Mouse (Mus musculus): Measurements from ENCODE around the gene Myl12a. TPM values are rescaled to one million over a fixed set of nuclear protein-coding genes. Genes with fewer than 3 reads are reported as not detected.

The Myl12a gene
- total and polyA plus RNA-seq, 2 experiments from 2014 or later, result 429 to 817 TPM

DNA sequence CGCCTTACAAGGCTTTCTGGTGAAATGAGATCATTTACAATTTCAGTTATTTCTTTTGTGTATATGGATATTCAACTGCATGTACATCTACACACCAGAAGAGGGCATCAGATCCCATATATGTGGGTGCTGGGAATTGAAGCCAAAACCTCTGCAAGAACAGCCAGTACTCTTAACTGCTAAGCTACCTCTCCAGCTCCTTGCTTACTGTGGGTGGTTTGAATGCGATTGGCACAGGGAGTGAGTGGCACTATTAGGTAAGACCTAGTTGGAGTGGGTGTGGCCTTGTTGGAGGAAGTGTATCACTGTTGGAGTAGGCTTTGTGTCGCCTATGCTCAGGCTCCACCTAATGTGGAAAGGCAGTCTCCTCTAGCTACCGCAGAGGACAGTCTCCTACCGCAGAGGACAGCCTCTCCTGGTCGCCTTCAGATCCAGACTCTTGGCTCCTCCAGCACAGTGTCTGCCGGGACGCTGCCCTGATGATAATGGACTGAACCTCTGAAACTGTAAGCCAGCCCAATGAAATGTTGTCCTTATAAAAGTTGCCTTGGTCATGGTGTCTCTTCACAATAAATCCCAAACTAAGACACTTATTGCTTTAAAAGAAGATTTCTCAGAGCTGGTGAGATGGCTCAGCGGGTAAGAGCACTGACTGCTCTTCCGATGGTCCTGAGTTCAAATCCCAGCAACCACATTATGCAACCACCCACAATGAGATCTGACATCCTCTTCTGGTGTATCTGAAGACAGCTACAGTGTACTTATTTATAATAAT lies 1.7 kb upstream of the Myl12a start:
- 87% methylated on average over 10 of the region's 10 CpGs for WGBS
- ATAC-seq (ENCODE audit: insufficient read depth, low read depth) (no peak), DNase-seq (ENCODE audit: low spot score) (no peak)
- Histone ChIP-seq H3K4me1 (ENCODE audit: control insufficient read depth, insufficient read depth) (peaks cover 24% of the 10 kb centered on the region; the same call in 1 of the 2 replicates), H3K4me3 (ENCODE audit: low read depth, low read length) (no peak overlapping the region), H3K9ac (replicated peaks; ENCODE audit: low read depth, low read length) (no peak overlapping the region), H3K27me3 (ENCODE audit: control insufficient read depth, insufficient read depth, low read length) (no peaks in the 10 kb centered on the region), H3K4me2 (ENCODE audit: low read depth, low read length) (no peak overlapping the region), H3K36me3 (replicated peaks; ENCODE audit: control insufficient read depth, insufficient read depth, low read length) (no peaks in the 10 kb centered on the region), H3K9me3 (replicated peaks; ENCODE audit: control insufficient read depth, low read length) (no peaks in the 10 kb centered on the region), H3K27ac (ENCODE audit: low read depth) (peak overlapping the region; percentile 100; the same call in 1 of the 2 replicates)
- TF ChIP-seq CTCF (IDR thresholded peaks at IDR 0.05; ENCODE audit: low read depth) (peak; percentile 25), EP300 (IDR thresholded peaks at IDR 0.05; ENCODE audit: low read depth) (no peak)

DNA sequence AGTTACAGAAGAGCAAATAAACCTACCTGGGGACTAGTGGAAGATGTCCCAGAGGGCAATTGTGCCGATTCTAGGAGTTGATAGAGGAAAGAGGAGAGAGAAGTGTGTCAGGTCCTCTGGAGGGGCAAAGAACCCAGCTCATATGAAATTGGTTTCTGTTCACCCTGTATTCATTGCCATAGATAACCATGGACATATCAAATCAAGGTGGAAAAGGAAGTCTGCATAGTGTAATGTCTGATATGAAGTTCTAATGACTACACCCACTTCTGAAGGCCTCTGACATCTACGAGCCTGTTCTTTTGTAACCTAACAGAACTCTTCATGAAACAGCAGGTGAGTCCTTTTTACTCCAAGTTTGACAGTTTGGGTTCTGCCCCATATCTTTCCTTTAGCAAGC lies 1.0 kb upstream of the Myl12a start:
- H3K4me3 ChIP-seq (ENCODE audit: low read depth, low read length), result no peak overlapping the region
- H3K4me2 ChIP-seq (ENCODE audit: low read depth, low read length), result no peak overlapping the region
- TF ChIP-seq EP300 (IDR thresholded peaks at IDR 0.05; ENCODE audit: low read depth) (no peak), CTCF (IDR thresholded peaks at IDR 0.05; ENCODE audit: low read depth) (no peak)
- no peaks in the 10 kb centered on the region for H3K9me3 ChIP-seq (replicated peaks; ENCODE audit: control insufficient read depth, low read length)
- H3K9ac ChIP-seq (replicated peaks; ENCODE audit: low read depth, low read length), result no peak overlapping the region
- 67% methylated on average over 2 of the region's 2 CpGs for WGBS
- no peaks in the 10 kb centered on the region for H3K36me3 ChIP-seq (replicated peaks; ENCODE audit: control insufficient read depth, insufficient read depth, low read length)
- ATAC-seq (ENCODE audit: insufficient read depth, low read depth) (no peak), DNase-seq (ENCODE audit: low spot score) (no peak)
- peaks cover 25% of the 10 kb centered on the region; the same call in 1 of the 2 replicates for H3K4me1 ChIP-seq (ENCODE audit: control insufficient read depth, insufficient read depth)
- H3K27me3 ChIP-seq (ENCODE audit: control insufficient read depth, insufficient read depth, low read length), result no peaks in the 10 kb centered on the region
- H3K27ac ChIP-seq (ENCODE audit: low read depth), result peak overlapping the region; percentile 100

DNA sequence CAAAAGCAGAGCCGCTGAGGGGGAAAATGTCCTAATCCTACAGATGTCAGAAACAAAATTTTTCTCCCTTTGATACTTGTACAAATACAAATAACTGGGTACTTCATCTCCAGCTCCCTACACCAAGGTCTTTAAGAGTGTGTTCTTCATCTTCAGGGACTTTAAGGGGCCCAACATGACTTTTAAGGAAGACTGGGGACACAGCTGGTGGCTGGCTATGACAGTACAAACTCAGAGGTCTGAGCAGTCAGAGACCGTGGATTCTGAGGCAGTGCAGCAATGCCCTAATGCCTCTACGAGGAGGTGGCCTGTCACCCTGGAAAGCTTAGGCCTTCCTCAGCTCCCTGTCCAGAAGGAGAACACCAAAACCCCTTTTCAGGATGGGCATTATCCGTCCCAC lies 434 bp upstream of the Myl12a start:
- 25% methylated on average over 4 of the region's 4 CpGs for WGBS
- no peak for TF ChIP-seq EP300 (IDR thresholded peaks at IDR 0.05; ENCODE audit: low read depth)
- TF ChIP-seq CTCF (IDR thresholded peaks at IDR 0.05; ENCODE audit: low read depth), result no peak
- DNase-seq (ENCODE audit: low spot score) (no peak), ATAC-seq (ENCODE audit: insufficient read depth, low read depth) (no peak)
- no peaks in the 10 kb centered on the region for H3K27me3 ChIP-seq (ENCODE audit: control insufficient read depth, insufficient read depth, low read length)
- H3K4me3 ChIP-seq (ENCODE audit: low read depth, low read length), result peak overlapping the region; percentile 96
- no peaks in the 10 kb centered on the region for H3K9me3 ChIP-seq (replicated peaks; ENCODE audit: control insufficient read depth, low read length)
- no peaks in the 10 kb centered on the region for H3K36me3 ChIP-seq (replicated peaks; ENCODE audit: control insufficient read depth, insufficient read depth, low read length)
- peak overlapping the region; percentile 57 for H3K4me2 ChIP-seq (ENCODE audit: low read depth, low read length)
- peaks cover 30% of the 10 kb centered on the region; the same call in 1 of the 2 replicates for H3K4me1 ChIP-seq (ENCODE audit: control insufficient read depth, insufficient read depth)
- peak overlapping the region; percentile 100 for H3K27ac ChIP-seq (ENCODE audit: low read depth)
- peak overlapping the region; percentile 12 for H3K9ac ChIP-seq (replicated peaks; ENCODE audit: low read depth, low read length)

DNA sequence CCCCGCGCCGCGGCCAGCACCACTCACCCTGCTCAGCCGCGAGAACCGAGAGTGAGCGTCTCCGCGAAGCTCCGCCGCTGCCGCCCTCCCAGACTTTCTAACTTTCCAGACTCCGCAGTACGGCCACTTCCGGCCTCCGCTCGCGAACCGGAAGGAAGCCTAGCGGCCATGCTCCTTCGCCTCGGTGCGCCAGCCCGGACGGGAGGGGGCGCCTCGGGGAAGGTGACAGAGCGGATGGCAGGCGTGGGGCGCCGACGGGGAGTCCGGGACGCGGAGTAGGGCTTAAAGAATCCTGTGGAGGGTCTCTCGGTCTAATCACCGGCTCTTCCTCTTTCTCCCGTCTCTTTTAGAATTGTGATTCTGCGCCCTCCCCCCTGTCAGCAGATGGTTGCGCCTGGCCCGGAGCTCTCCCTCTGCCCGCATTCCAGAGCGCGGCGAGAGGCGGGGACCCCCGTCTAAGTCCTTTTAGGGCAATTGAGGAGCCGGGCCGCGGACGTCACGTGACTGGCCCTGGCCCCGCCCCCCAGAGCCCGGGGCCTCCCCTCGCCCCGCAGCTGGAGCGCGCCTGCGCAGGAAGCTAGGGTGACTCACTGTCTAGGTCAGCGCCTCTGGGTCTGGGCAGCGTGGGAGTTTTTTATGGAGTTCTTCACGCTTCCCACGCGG lies 466 bp downstream of the Myl12a start, which contains the start of gene Myom1:
TSS of gene Myom1 (plus strand) at position 553 of the 663 bp plus-strand sequence.
- Histone ChIP-seq H3K4me2 (ENCODE audit: low read depth, low read length) (peak within 1 kb of the TSS; percentile 60), H3K9ac (replicated peaks; ENCODE audit: low read depth, low read length) (peak within 1 kb of the TSS; percentile 100), H3K4me1 (ENCODE audit: control insufficient read depth, insufficient read depth) (peaks cover 32% of the 10 kb centered on the region; the same call in 1 of the 2 replicates), H3K27me3 (ENCODE audit: control insufficient read depth, insufficient read depth, low read length) (no peaks in the 10 kb centered on the region), H3K36me3 (replicated peaks; ENCODE audit: control insufficient read depth, insufficient read depth, low read length) (no peaks in the 10 kb centered on the region), H3K4me3 (ENCODE audit: low read depth, low read length) (peak within 1 kb of the TSS; percentile 96), H3K9me3 (replicated peaks; ENCODE audit: control insufficient read depth, low read length) (no peaks in the 10 kb centered on the region), H3K27ac (ENCODE audit: low read depth) (peak within 1 kb of the TSS; percentile 100)
- TF ChIP-seq EP300 (IDR thresholded peaks at IDR 0.05; ENCODE audit: low read depth), result peak; percentile 90
- TF ChIP-seq CTCF (IDR thresholded peaks at IDR 0.05; ENCODE audit: low read depth), result peak; percentile 51
- DNase-seq (ENCODE audit: low spot score), result peak; percentile 98
- whole genome bisulfite sequencing, result under 1% methylated on average over 60 of the region's 65 CpGs
- peak; percentile 91 for ATAC-seq (ENCODE audit: insufficient read depth, low read depth)

DNA sequence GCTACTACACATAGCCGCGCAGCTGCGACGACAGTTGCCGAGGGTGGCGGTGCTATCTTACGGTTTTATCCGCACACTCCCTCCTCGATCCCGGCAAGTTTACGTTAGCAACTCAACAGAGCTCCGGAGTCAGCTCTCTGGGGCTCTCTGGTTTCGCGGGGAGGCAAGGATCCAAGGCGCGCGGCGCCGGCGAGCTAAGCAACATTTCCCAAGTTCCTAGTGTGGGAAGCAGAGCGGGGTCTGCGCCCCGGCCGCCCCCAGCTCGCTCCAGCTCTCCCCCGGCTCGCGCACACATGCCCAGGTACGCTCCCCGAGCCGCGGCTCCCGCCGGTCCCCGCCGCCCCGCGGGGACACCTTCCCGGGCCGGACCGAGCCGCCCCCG lies 988 bp downstream of the Myl12a start:
- WGBS, result 0% methylated on average over 24 of the region's 43 CpGs
- Histone ChIP-seq H3K27ac (ENCODE audit: low read depth) (peak overlapping the region; percentile 100), H3K9ac (replicated peaks; ENCODE audit: low read depth, low read length) (peak overlapping the region; percentile 100), H3K9me3 (replicated peaks; ENCODE audit: control insufficient read depth, low read length) (no peaks in the 10 kb centered on the region), H3K27me3 (ENCODE audit: control insufficient read depth, insufficient read depth, low read length) (no peaks in the 10 kb centered on the region), H3K4me3 (ENCODE audit: low read depth, low read length) (peak overlapping the region; percentile 96), H3K36me3 (replicated peaks; ENCODE audit: control insufficient read depth, insufficient read depth, low read length) (peaks cover under 1% of the 10 kb centered on the region; the same call in 1 of the 2 replicates), H3K4me2 (ENCODE audit: low read depth, low read length) (peak overlapping the region; percentile 60), H3K4me1 (ENCODE audit: control insufficient read depth, insufficient read depth) (peaks cover 33% of the 10 kb centered on the region)
- TF ChIP-seq CTCF (IDR thresholded peaks at IDR 0.05; ENCODE audit: low read depth), result no peak
- TF ChIP-seq EP300 (IDR thresholded peaks at IDR 0.05; ENCODE audit: low read depth), result no peak
- peak; percentile 54 for DNase-seq (ENCODE audit: low spot score)
- ATAC-seq (ENCODE audit: insufficient read depth, low read depth), result peak; percentile 9

Data from heart, postnatal 0 days (tissue).